Mouse (Mus musculus) C2C12 (cell line): ENCODE results near the gene Arf1.

Source experiments
- CTCF ChIP-seq: IDR thresholded peaks from one replicate; pipeline ENCODE4 v1.5.1; 2011; ENCODE audit not compliant: control insufficient read depth, insufficient read depth, insufficient read length
- MAX ChIP-seq: IDR thresholded peaks from one replicate; pipeline ENCODE4 v1.6.1; 2011; ENCODE audit warnings: mild to moderate bottlenecking, control low read depth

DNA sequence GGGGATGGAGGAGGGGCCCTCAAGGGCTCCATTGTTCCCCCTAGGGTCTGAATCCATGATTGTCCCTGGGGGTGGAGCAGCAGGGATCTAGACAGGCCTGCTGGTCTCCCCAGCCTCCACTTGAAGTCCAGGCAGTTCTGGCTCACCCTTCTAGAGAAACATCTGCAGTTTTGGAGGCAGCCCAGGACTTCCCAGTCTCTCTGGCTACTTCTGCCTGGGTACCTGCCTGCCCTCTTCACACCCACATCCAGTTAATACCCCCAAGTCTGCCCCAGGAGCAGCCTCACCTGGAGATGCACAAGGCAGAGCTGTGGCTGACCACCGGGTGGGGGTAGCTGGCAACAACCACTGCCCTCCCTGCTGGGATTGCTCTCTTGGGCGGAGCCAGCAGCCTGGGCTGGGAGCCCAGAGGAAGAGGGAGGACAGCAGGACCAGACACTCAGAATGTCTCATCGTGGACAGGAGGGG is 45.2 kb downstream of the Arf1 start, which contains the start of gene Gjc2:
- TF ChIP-seq MAX (no peak), CTCF (no peak)
